Mouse (Mus musculus): ENCODE data around the gene Prtg.

- TF ChIP-seq ZC3H11A (IDR thresholded peaks at IDR 0.05; ENCODE audit: low read depth, low read length) (no peak), BHLHE40 (IDR thresholded peaks at IDR 0.05; ENCODE audit: low read depth, low read length) (no peak), CTCF (conservative IDR thresholded peaks at IDR 0.05 in 1 of 2, IDR thresholded peaks at IDR 0.05 in 1 of 2; ENCODE audit: low read depth in 2 of 2, low read length in 2 of 2) (no peak), POLR2A (IDR thresholded peaks at IDR 0.05; ENCODE audit: low read depth, low read length) (no peak), SIN3A (IDR thresholded peaks at IDR 0.05; ENCODE audit: low read length) (no peak), NRF1 (IDR thresholded peaks at IDR 0.05; ENCODE audit: low read depth, low read length) (no peak), USF1 (IDR thresholded peaks at IDR 0.05; ENCODE audit: low read depth, low read length) (no peak)
Observed at GRCm38 (mm10) chr9:72807420-72808005, 839 bp downstream of the Prtg start.

All from CH12.LX (cell line).